Mouse (Mus musculus) layer of hippocampus, postnatal 14 days (tissue): ENCODE results near the gene Vars2. TPM values are rescaled to one million over a fixed set of nuclear protein-coding genes. Genes with fewer than 3 reads are reported as not detected.
A peak's percentile ranks its signal among the peaks of the same experiment; 100 is the strongest.

Experiments used
- DNase-seq, 2 experiments: peaks; one replicate each; pipeline ENCODE4 v3.0.0; 2021 to 2022; ENCODE audit warnings: low spot score in 2 of 2, mixed read lengths in 1 of 2
- long read RNA-seq, 2 experiments: library from polyadenylated mRNA; stranded (forward); transcript quantifications; one replicate each; pipeline ENCODE4 v2.0.0; 2021
- total RNA-seq, 2 experiments: library from RNA; stranded (reverse); gene quantifications; 2 replicates each; pipeline ENCODE4 v1.2.3; 2021

The Vars2 gene
- 10 to 100 TPM; 34.3 to 34.8 TPM for total RNA-seq
- long read RNA-seq, experiment 1, full-length matches to known transcripts, result 5 of 10 reads
- long read RNA-seq, experiment 1, partial matches to known transcripts, result 4 of 10 reads
- long read RNA-seq, experiment 1, other reads (novel, unspliced or antisense), result 1 of 10 reads
- long read RNA-seq, experiment 2, full-length matches to known transcripts, result 8 of 17 reads
- long read RNA-seq, experiment 2, partial matches to known transcripts, result 2 of 17 reads
- long read RNA-seq, experiment 2, other reads (novel, unspliced or antisense), result 7 of 17 reads

GRCm38 (mm10) chr17:35667334-35668065, at the start of gene Vars2:
TSS of gene Vars2 (minus strand) at chr17:35667592.
- DNase-seq, result peak; percentile 97

DNA sequence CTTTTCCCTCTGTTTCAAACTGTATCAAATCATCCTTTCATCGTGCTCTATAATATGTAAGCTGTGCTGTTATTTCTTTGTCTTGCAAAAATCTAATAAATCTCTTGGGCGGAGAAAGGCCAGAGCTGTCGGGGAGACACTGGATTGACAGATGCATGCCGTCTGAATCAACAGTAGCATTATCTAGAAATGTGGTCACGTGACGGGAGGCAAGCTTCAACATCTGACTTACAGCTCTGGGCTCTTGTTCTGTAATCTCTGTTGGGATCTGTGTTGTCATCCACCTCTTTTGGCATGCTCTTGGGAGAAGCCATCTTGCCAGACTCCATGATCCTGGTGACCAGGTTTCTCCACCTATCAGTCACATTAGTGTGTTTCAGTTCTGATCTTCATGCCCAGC, 49.7 kb upstream of the Vars2 start:
- DNase-seq, result no peak

GRCm38 (mm10) chr17:35716114-35716513, 48.7 kb upstream of the Vars2 start:
- no peak for DNase-seq

DNA sequence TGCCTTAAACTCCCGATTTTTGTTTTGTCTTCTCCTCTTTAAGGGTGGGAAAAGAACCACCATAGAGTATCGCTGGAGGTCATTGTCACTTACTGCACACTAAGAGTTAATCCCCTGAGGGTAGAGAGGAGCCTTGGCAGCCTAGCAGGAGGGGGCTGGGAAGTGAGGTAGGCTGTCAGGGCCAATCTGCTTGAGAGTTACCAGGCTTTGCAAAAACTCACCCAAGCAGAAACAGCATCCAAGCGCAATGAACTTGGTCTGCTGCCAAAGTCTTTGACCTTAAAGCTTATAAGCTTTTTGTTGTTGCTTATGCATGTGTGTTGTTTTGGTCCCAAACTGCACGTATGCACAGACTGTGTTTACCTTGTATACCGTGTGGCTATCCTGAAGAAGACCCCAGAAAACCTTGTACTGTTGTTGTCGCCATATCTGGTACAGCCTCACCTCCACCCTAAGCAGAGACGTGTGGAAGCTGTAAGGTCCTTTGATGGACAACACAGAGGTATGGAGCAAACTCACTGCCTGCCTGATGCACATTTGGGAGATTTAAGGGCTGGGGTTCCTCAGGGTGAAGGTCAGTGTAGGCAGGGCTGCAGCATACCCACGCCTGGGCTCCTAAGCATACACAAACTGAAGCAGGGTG, 43.4 kb upstream of the Vars2 start:
- no peak for DNase-seq

DNA sequence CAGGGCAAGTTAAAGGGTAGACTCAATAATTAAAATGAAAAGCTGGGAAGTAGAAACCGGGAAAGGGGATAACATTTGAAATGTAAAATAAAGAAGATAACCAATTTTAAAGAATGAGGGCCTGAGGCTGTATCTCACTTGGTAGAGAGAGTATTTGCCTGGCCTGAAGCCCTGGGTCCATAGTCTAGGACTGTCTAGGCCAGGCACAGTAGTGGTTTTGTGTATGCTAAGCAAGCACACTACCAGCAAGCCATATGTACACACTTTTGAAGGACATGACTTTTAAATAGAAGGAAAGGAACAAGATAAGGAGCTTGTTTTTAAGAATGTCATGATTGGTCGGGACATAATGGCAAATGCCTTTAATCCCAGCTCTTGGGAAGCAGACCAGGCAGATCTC, 41.2 kb upstream of the Vars2 start:
- DNase-seq, result no peak

DNA sequence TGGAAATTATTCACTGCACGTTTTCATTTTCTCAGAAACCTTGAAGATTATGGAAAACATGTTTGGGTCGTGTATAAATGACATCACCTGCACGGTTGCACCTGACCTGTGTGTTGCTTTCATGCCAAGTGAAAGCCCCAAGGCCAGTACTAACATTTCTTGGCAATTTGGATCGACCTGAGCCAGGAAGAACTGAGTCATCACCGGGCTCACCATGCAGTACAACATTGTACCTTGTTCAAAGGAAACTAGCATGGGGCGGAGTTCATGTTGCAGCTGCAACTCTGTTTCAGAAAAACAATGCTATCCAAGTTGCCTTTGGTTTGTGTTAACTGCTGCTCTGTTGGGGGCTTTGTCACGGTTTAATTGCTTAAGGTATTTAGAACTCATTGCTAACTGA, 40.5 kb upstream of the Vars2 start:
- no peak for DNase-seq

GRCm38 (mm10) chr17:35705836-35706235, 38.4 kb upstream of the Vars2 start:
- no peak for DNase-seq

DNA sequence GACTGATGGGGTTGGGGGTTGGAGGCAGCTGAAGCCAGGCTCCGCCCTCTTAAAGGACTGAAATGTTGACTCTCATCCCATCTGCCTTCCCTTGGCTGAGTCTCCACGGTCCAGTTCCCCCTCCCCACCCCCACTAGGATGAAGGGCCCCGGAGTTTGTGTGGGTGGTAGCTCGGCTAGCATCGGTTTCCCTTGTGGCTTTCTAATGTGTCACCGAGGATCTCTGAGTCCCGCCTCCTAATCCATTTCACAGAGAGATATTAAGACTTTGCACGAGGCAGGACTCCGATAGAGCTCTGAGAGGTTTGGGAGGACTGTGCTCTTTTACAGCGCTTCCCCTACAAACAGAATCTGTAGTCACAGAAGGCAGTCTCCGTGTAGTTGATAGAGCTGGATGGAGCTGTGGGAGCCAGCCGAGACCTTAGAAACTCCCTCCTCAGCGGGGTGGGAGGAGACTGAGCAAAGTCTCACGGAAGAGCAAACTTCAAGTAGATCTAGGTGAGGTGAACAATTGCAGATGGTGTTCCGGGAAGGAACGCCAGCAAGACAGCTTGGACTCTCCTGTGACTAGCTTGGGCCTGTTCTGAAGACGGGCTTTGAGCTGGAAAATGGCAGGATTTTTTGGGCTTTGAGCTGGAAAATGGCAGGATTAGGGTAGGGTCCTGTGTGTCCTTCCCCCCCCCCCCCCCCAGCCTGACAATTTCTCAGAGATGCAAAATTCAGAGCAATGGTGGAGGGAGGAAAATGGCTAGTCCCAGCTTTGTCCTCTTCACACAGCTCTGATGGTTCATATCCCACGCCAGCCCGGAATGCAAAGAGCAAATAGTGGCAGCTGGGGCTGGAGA, 37.5 kb upstream of the Vars2 start, which contains the start of gene Ddr1:
TSS of gene Ddr1 (minus strand) at position 1 of the 844 bp plus-strand sequence.
- peak in 1 of 2 experiments; percentile 57 for DNase-seq

GRCm38 (mm10) chr17:35703751-35704271, 36.4 kb upstream of the Vars2 start:
- no peak for DNase-seq

- no peak for DNase-seq
These were observed 35.7 kb upstream of the Vars2 start for GRCm38 (mm10) chr17:35703065-35703464.

DNA sequence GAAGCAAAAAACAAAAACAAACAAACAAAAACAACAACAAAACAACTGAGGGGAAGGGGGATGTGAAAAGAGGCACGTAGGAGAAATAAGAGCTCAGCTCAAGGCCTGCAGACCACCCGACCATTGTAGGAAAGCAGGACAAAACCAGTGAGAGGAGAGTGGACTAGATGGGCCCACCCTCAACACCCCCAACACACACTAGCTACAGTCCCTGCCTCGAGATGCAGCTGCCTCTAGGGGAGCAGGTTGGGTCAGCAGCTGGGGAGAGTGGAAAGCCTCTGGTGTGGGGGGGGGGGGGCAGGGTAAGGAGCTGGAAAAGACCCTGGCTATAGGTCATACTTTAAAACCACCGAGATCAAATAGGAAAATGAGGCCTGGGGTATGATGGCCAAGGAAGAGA, 35.2 kb upstream of the Vars2 start:
- DNase-seq, result no peak

GRCm38 (mm10) chr17:35701978-35702461, 34.6 kb upstream of the Vars2 start:
- no peak for DNase-seq

DNA sequence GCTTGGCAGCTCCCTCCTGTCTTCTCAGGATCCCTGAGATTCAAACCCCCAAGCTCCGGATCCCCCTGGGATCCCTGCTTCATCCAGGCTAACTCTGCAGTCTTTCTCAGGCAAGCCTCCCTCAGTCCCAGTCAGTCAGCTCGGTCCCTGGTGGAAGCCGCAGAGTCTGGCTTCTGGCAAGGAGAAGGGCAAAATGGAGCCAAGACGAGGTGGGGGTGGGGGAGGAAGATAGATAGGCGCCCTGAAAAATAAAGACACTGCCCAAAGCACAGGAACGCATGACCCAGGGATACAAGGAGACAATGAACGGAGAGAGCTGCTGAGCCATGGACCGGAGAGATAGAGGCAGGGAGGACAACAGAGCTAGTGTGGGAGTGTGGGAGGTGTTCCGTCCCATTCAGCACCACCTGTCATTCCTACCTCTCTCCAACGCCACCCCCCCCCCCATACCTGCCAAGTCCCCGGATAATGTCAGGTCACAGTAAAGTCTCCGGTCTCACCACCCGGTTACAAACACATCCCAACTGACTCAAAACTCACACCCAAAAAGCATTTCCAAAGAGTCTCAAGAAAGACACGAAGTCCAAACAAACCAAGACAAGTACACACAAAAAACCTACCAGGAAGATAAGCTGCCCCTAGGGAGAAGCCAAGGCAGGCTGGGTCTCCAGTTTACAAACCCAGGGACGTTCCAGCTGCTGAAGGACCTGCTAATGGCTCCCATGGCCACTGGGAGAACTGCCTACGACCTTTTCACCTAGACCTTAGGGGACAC, 34.0 kb upstream of the Vars2 start:
- no peak for DNase-seq

DNA sequence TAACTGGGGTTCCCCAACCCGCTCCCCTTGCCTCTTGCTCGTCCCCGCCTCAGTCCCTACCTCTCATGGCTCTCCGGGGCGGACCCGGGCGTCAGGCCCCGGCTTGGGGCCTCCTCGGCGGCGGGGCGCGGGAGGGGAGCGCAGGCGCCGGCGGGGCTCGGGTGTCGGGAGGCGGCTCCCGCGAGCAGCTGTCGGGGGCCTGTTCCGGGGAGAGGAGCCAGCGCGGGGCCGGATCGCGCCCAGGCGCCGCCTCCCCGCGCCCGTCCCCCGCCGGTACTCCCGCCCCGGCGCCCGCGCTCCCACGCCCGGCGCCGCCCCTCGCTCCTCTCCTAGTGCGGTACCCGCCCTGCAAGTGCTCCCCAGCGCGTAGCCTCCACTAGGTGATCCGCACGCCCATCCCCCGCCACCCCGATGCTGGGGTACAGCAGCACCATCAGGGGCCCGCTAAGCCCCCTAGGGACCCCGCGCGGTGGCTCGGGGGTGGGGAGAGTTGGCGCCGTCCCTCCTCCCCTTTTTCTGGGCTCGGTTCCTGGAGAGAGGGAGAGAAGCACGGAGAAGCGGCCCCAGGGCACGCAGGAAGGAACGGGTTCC, 33.1 kb upstream of the Vars2 start:
- DNase-seq, result peak; percentile 84 to 86

DNA sequence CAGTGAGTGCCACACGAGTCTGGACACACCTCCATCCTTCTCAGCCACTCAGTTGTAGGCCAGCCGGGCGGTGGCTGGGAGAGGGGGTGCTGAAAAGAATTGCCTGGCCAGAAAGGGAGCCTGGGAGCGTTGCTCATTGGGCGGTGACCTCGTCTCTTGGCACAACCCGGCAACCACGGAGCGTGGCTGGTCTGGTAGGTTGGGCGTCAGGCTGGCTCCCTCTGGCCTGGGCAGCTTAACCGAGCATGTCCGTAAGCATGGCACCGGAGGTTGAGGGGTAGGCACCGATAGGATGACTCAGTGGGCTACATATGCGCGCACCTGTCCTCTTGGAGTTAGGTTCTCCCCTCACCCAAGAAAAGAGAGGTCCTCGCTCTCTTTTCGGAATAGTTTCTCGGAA, 32.5 kb upstream of the Vars2 start:
- peak; percentile 62 to 71 for DNase-seq

DNA sequence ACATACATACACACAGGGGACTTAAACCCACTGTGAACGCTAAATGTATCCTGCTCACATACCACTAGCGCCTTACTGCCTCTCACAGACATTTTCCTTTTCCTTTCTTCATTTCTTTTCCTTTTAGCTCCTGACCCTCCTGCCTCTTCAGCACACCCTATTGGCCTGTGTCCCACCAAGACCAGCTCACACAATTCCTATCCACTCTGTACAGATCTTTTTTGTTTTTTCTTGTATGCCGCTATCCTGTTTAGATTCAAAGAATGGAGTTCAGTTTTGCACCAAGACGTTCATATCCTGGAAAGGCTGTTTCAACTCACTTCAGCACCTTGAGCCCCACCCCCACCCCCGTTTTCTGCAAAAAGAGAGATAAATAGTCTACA, 31.1 kb upstream of the Vars2 start:
- DNase-seq, result no peak

DNA sequence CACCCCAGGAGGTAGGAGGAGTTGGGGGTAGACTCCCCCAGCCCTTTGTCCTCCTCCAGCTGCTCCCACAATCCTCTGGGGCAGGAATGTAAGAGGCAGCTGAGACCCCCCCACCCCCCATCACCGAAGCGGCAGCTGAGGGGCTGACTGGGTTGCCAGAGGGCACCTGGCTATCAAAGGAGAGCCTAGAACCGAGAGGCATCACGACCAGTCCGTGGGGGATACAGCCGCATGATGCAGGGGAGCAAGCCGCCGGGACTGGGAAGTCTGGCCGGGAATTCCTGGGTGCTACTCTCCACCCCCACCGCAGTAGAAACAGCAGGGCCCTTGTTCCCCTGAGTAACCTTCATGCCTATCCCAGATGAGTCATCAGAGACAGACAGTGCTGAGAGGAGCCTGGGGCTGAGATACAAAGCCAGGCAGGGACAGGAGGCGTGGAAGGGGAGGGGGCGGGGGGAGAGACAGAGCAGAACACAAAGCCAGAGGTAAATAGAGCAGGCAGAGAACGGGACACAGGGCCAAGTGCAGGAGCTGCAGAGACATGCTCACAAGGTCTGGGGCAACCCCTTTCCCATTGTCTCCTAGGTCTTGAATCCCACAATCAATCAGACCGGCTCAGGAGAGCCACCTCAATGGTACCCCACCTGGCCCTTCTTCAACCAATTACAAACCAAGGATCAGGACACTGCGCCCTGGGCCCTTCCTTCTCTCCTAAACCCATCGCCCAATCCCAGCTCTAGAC, 30.5 kb upstream of the Vars2 start:
- peak; percentile 45 to 57 for DNase-seq

GRCm38 (mm10) chr17:35697429-35697758, 30.0 kb upstream of the Vars2 start:
- DNase-seq, result no peak

GRCm38 (mm10) chr17:35696691-35697090, 29.3 kb upstream of the Vars2 start:
- DNase-seq, result no peak
